Mouse (Mus musculus): Measurements from ENCODE around the gene Ppfibp1. TPM values are rescaled to one million over a fixed set of nuclear protein-coding genes. Genes with fewer than 3 reads are reported as not detected.

The Ppfibp1 gene
- total and polyA plus RNA-seq, 2 experiments from 2014 or later, result 39.5 to 43.0 TPM

DNA sequence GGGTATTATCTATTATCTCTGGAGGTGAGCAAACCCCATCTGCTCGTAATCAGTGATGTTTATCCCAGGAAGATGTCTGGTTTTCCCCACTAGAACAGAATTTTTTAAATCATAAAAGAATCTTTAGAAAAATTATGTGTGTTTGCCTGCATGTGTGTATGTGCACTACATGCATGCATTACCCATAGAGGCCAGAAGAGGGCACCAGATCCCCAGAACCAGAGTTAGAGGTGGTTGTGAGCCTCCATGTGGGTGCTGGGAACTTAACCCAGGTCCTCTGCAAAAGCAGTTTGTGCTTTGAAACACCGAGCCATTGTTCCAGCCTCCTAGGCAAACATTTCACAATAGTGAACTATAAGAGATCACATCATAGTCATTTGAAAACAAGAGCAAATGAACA lies 11.5 kb upstream of the Ppfibp1 start:
- Histone ChIP-seq H3K4me2 (ENCODE audit: low read depth, low read length) (no peak overlapping the region), H3K4me3 (ENCODE audit: low read depth, low read length) (no peak overlapping the region), H3K27ac (ENCODE audit: low read depth) (no peak overlapping the region), H3K9ac (replicated peaks; ENCODE audit: low read depth, low read length) (no peak overlapping the region), H3K27me3 (ENCODE audit: control insufficient read depth, insufficient read depth, low read length) (no peaks in the 10 kb centered on the region), H3K36me3 (replicated peaks; ENCODE audit: control insufficient read depth, insufficient read depth, low read length) (no peaks in the 10 kb centered on the region), H3K4me1 (ENCODE audit: control insufficient read depth, insufficient read depth) (0 out of 2 replicates have a peak, but pooled peaks cover 6% of the 10 kb centered on the region), H3K9me3 (replicated peaks; ENCODE audit: control insufficient read depth, low read length) (peaks cover 5% of the 10 kb centered on the region; the same call in 1 of the 2 replicates)
- no peak for ATAC-seq (ENCODE audit: insufficient read depth, low read depth)
- 91% methylated on average over 2 of the region's 2 CpGs for WGBS
- no peak for DNase-seq (ENCODE audit: low spot score)
- TF ChIP-seq CTCF (IDR thresholded peaks at IDR 0.05; ENCODE audit: low read depth), result peak; percentile 25
- no peak for TF ChIP-seq EP300 (IDR thresholded peaks at IDR 0.05; ENCODE audit: low read depth)

- H3K4me1 ChIP-seq (ENCODE audit: control insufficient read depth, insufficient read depth), result 0 out of 2 replicates have a peak, but pooled peaks cover 6% of the 10 kb centered on the region
- H3K4me3 ChIP-seq (ENCODE audit: low read depth, low read length), result no peak overlapping the region
- H3K27me3 ChIP-seq (ENCODE audit: control insufficient read depth, insufficient read depth, low read length), result no peaks in the 10 kb centered on the region
- TF ChIP-seq CTCF (IDR thresholded peaks at IDR 0.05; ENCODE audit: low read depth), result no peak
- no peak for TF ChIP-seq EP300 (IDR thresholded peaks at IDR 0.05; ENCODE audit: low read depth)
- H3K9me3 ChIP-seq (replicated peaks; ENCODE audit: control insufficient read depth, low read length), result peaks cover 5% of the 10 kb centered on the region; the same call in 1 of the 2 replicates
- no peaks in the 10 kb centered on the region for H3K36me3 ChIP-seq (replicated peaks; ENCODE audit: control insufficient read depth, insufficient read depth, low read length)
- no peak overlapping the region for H3K9ac ChIP-seq (replicated peaks; ENCODE audit: low read depth, low read length)
- no peak for DNase-seq (ENCODE audit: low spot score)
- no peak overlapping the region for H3K4me2 ChIP-seq (ENCODE audit: low read depth, low read length)
- H3K27ac ChIP-seq (ENCODE audit: low read depth), result no peak overlapping the region
- no peak for ATAC-seq (ENCODE audit: insufficient read depth, low read depth)
- WGBS, result 57% methylated on average over 12 of the region's 12 CpGs
Observed at GRCm38 (mm10) chr6:146877425-146878045, 10.8 kb upstream of the Ppfibp1 start.

DNA sequence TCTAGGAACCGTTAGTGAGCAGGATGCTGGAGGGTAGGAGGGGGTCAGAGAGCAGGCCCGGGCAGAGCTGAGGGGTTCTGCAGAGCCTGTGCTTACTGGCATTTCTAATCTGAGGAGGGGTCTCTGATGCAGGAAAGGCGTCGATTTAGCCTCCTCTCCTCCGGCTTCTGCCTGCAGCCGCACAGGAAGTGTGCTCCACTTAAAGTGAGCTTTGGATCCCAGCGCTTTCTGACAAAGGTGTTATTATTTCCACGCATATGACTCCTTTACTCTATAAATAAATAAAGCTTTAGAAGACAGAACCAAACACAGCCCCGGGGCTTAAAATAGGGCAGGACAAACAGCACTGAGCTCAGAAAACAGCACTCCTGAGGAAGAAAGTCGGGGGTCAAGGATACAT lies 9.4 kb upstream of the Ppfibp1 start:
- no peaks in the 10 kb centered on the region for H3K27me3 ChIP-seq (ENCODE audit: control insufficient read depth, insufficient read depth, low read length)
- 39% methylated on average over 10 of the region's 10 CpGs for WGBS

DNA sequence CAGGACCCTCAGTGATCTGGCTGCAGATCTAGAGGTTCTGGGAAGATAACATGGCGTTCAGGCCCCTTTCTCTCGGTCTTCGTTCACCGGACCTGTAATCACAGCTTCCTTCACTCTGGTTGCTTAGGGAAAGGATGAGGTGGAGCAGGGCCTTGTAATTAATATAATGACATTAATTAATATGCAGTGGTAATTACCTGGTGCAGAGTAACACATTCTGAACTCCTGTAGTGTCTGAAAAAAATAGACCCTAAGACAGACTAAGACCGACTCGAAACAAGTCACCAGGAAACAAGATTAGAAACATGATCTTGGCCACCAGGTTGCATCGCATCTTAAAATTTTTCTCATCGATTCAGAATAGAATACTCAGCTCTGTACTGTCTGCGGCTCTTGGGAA lies 8.4 kb upstream of the Ppfibp1 start:
- 89% methylated on average over 9 of the region's 9 CpGs for WGBS
- no peak overlapping the region for H3K4me3 ChIP-seq (ENCODE audit: low read depth, low read length)
- no peak overlapping the region for H3K4me2 ChIP-seq (ENCODE audit: low read depth, low read length)
- no peak overlapping the region for H3K27ac ChIP-seq (ENCODE audit: low read depth)
- no peaks in the 10 kb centered on the region for H3K27me3 ChIP-seq (ENCODE audit: control insufficient read depth, insufficient read depth, low read length)
- no peaks in the 10 kb centered on the region for H3K36me3 ChIP-seq (replicated peaks; ENCODE audit: control insufficient read depth, insufficient read depth, low read length)
- H3K9ac ChIP-seq (replicated peaks; ENCODE audit: low read depth, low read length), result no peak overlapping the region
- TF ChIP-seq CTCF (IDR thresholded peaks at IDR 0.05; ENCODE audit: low read depth), result no peak
- TF ChIP-seq EP300 (IDR thresholded peaks at IDR 0.05; ENCODE audit: low read depth), result no peak
- H3K4me1 ChIP-seq (ENCODE audit: control insufficient read depth, insufficient read depth), result peaks cover 12% of the 10 kb centered on the region
- peaks cover 5% of the 10 kb centered on the region; the same call in 1 of the 2 replicates for H3K9me3 ChIP-seq (replicated peaks; ENCODE audit: control insufficient read depth, low read length)
- ATAC-seq (ENCODE audit: insufficient read depth, low read depth), result no peak
- no peak for DNase-seq (ENCODE audit: low spot score)

More for the DNA sequence above, 9.4 kb upstream of the Ppfibp1 start:
- H3K9ac ChIP-seq (replicated peaks; ENCODE audit: low read depth, low read length), result no peak overlapping the region
- H3K4me3 ChIP-seq (ENCODE audit: low read depth, low read length), result no peak overlapping the region
- DNase-seq (ENCODE audit: low spot score) (no peak), ATAC-seq (ENCODE audit: insufficient read depth, low read depth) (no peak)
- H3K27ac ChIP-seq (ENCODE audit: low read depth), result no peak overlapping the region
- no peaks in the 10 kb centered on the region for H3K36me3 ChIP-seq (replicated peaks; ENCODE audit: control insufficient read depth, insufficient read depth, low read length)
- H3K9me3 ChIP-seq (replicated peaks; ENCODE audit: control insufficient read depth, low read length), result peaks cover 5% of the 10 kb centered on the region; the same call in 1 of the 2 replicates
- peaks cover 8% of the 10 kb centered on the region; the same call in 1 of the 2 replicates for H3K4me1 ChIP-seq (ENCODE audit: control insufficient read depth, insufficient read depth)
- no peak for TF ChIP-seq CTCF (IDR thresholded peaks at IDR 0.05; ENCODE audit: low read depth)
- no peak for TF ChIP-seq EP300 (IDR thresholded peaks at IDR 0.05; ENCODE audit: low read depth)
- H3K4me2 ChIP-seq (ENCODE audit: low read depth, low read length), result no peak overlapping the region

DNA sequence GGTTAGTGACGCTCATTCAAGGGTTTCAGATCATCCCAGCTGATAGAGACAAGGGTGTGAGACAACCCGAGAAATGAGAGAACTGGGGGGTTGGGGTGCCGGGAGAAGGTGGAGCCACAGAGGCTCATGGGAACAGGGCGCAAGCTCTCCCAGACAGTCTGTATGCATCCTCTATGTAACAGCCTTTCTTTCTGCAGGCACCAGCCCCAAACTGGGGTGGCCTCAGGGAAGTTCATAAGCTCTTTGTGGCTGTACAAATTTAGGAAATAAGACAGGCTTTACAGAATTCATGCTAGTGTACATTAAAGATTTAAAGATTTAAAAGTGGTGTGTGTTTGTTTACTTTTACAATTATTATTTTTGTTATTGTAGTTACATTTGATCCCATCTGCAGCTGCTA lies 8.0 kb upstream of the Ppfibp1 start:
- H3K4me2 ChIP-seq (ENCODE audit: low read depth, low read length), result no peak overlapping the region
- peaks cover 13% of the 10 kb centered on the region for H3K4me1 ChIP-seq (ENCODE audit: control insufficient read depth, insufficient read depth)
- H3K9ac ChIP-seq (replicated peaks; ENCODE audit: low read depth, low read length), result no peak overlapping the region
- TF ChIP-seq CTCF (IDR thresholded peaks at IDR 0.05; ENCODE audit: low read depth) (no peak), EP300 (IDR thresholded peaks at IDR 0.05; ENCODE audit: low read depth) (no peak)
- H3K27ac ChIP-seq (ENCODE audit: low read depth), result no peak overlapping the region
- peaks cover 5% of the 10 kb centered on the region; the same call in 1 of the 2 replicates for H3K9me3 ChIP-seq (replicated peaks; ENCODE audit: control insufficient read depth, low read length)
- no peaks in the 10 kb centered on the region for H3K36me3 ChIP-seq (replicated peaks; ENCODE audit: control insufficient read depth, insufficient read depth, low read length)
- no peak for DNase-seq (ENCODE audit: low spot score)
- H3K27me3 ChIP-seq (ENCODE audit: control insufficient read depth, insufficient read depth, low read length), result no peaks in the 10 kb centered on the region
- ATAC-seq (ENCODE audit: insufficient read depth, low read depth), result no peak
- H3K4me3 ChIP-seq (ENCODE audit: low read depth, low read length), result no peak overlapping the region
- 80% methylated on average over 4 of the region's 4 CpGs for WGBS

Measured in heart, postnatal 0 days (tissue).